Mouse (Mus musculus) embryonic facial prominence, embryonic 15.5 days (tissue): ENCODE measurements at regions not wholly inside any gene's neighbourhood (a gene's known extent, or its start where the extent isn't known, plus 50 kb on each side); places are given as distances from the start of the nearest gene placed in this dataset.

Experiments
- ATAC-seq: fragments of 200-750 bp; cut with Nextera tagmentation; 2 replicates; pipeline ENCODE4 v1.8.0; 2017; ENCODE audit warnings: low read depth, moderate TSS enrichment; ENCODE audit not compliant: insufficient number of reproducible peaks, low FRiP score, low TSS enrichment
- H3K27ac ChIP-seq: fragments of 300-500 bp; sonication (generic); replicated peaks from 2 replicates; pipeline ENCODE4 v1.5.1; 2015; ENCODE audit warnings: mild to moderate bottlenecking, inconsistent platforms
- H3K27me3 ChIP-seq: fragments of 300-500 bp; sonication (generic); 2 replicates; pipeline ENCODE4 v1.6.1; 2015; ENCODE audit warnings: inconsistent platforms
- H3K36me3 ChIP-seq: fragments of 300-500 bp; sonication (generic); 2 replicates; pipeline ENCODE4 v1.6.1; 2015; ENCODE audit warnings: mild to moderate bottlenecking, inconsistent platforms
- H3K4me1 ChIP-seq: fragments of 300-500 bp; sonication (generic); 2 replicates; pipeline ENCODE4 v1.6.1; 2015; ENCODE audit warnings: inconsistent platforms
- H3K4me2 ChIP-seq: fragments of 300-500 bp; sonication (generic); replicated peaks from 2 replicates; pipeline ENCODE4 v1.6.1; 2015; ENCODE audit warnings: mild to moderate bottlenecking, inconsistent platforms
- H3K4me3 ChIP-seq: fragments of 300-500 bp; sonication (generic); replicated peaks from 2 replicates; pipeline ENCODE4 v1.5.1; 2015; ENCODE audit warnings: mild to moderate bottlenecking, inconsistent platforms
- H3K9ac ChIP-seq: fragments of 300-500 bp; sonication (generic); 2 replicates; pipeline ENCODE4 v1.6.1; 2015; ENCODE audit warnings: inconsistent platforms
- H3K9me3 ChIP-seq: fragments of 300-500 bp; sonication (generic); replicated peaks from 2 replicates; pipeline ENCODE4 v1.6.1; 2016; ENCODE audit warnings: inconsistent platforms
- WGBS: fragments of 180-500 bp; shearing (Covaris S2); methylation state at CpG from one replicate; pipeline ENCODE4 v1.1.7; 2015; 5-methylcytosine and 5-hydroxymethylcytosine counted together

DNA sequence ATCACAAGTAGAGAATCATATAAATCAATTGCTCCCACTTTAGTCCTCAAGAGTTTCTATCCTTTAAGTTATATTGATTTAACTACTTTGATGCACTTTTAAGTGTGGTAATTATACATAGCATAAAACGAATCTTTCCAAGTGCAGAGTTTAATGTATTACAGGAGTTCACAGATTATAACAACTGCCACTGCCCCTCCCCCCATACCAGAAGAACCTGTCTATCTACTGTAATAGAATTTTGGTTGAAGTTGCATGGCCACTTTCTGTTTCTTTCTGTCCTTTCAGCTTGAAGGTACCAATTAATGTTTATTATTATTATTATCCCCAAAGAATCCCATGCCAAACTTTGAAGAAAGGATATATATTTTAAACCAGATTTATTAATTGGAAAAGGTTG, 51.9 kb upstream of the Ccser1 start:
- no peak overlapping the region for H3K4me2 ChIP-seq
- no peaks in the 10 kb centered on the region for H3K4me1 ChIP-seq
- no peak overlapping the region for H3K4me3 ChIP-seq
- no peaks in the 10 kb centered on the region for H3K36me3 ChIP-seq
- H3K27me3 ChIP-seq = no peaks in the 10 kb centered on the region
- no peaks in the 10 kb centered on the region for H3K9me3 ChIP-seq
- H3K9ac ChIP-seq = no peak overlapping the region
- no peak overlapping the region for H3K27ac ChIP-seq
- no peak for ATAC-seq
- WGBS = 58% methylated on average over 1 of the region's 1 CpGs
